Mouse (Mus musculus) cerebellum, adult 2 months (tissue): ENCODE measurements at regions not wholly inside any gene's neighbourhood (a gene's known extent, or its start where the extent isn't known, plus 50 kb on each side); places are given as distances from the start of the nearest gene placed in this dataset.

Source experiments
- CTCF ChIP-seq: fragments of 200-500 bp; IDR thresholded peaks from 2 replicates; pipeline ENCODE4 v1.5.1; 2011; ENCODE audit warnings: low read depth, mild to moderate bottlenecking, control low read depth, low read length, moderate library complexity, borderline replicate concordance; ENCODE audit not compliant: insufficient read depth
- POLR2A ChIP-seq: fragments of 200-500 bp; IDR thresholded peaks from 2 replicates; pipeline ENCODE4 v1.6.1; 2011; ENCODE audit warnings: low read length, control low read depth, borderline replicate concordance; ENCODE audit not compliant: insufficient read depth

GRCm38 (mm10) chr14:45805950-45806349 lies 148.0 kb upstream of the Ddhd1 start:
- no peak for TF ChIP-seq CTCF
- no peak for TF ChIP-seq POLR2A
